Mouse (Mus musculus): ENCODE results near the gene Gm21149. TPM values are rescaled to one million over a fixed set of nuclear protein-coding genes. Genes with fewer than 3 reads are reported as not detected.
"Not testable (repeated sequence)": the region's sequence is repeated elsewhere in the genome, so short reads cannot be mapped to it uniquely, and the experiment has no call there.

Gm21149 gene
- polyA plus RNA-seq, 2 experiments from 2014 or later, result not detected

DNA sequence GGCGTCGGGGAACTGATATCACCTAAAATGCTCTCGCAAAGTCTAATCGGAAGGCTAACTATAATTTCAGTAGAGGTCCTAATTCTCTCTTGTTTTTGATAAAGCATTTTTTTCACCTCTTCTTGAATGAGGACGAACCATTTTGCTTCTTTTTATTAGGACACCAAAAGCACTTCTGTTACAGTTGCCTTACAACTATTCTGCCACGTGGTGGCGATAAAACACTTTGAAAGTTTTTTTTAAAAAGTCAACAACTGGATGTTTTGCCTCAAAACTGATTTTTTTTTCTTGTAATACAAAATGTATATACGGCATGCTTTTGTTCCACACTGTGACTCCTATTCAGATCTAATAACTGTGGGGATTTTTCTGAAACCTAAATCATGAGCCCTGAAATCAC is 14.7 kb downstream of the Gm21149 start:
- not testable (repeated sequence) for ATAC-seq

- ATAC-seq, result not testable (repeated sequence)
These were observed 18.3 kb downstream of the Gm21149 start for GRCm38 (mm10) chr5:15457865-15458571.

Other genes starting within 250 kb of the Gm21149 start
- not detected for gene Gm21190, start 52.7 kb upstream of the Gm21149 start, polyA plus RNA-seq (2017; shearing (Covaris generic))
- gene Gm21083, start 100.8 kb upstream of the Gm21149 start, polyA plus RNA-seq (2017; shearing (Covaris generic)), result not detected
- gene Speer4d, start 142.5 kb upstream of the Gm21149 start, polyA plus RNA-seq (2017; shearing (Covaris generic)), result not detected
- gene 4930572O03Rik, start 180.5 kb upstream of the Gm21149 start, polyA plus RNA-seq (2017; shearing (Covaris generic)), result not detected
- gene Speer4c, start 237.7 kb upstream of the Gm21149 start, polyA plus RNA-seq (2017; shearing (Covaris generic)), result not detected

All from activated CD4-positive, CD25-positive, alpha-beta regulatory T cell, adult 4 months (primary cell).